Mouse (Mus musculus) cortical plate, adult 2 months (tissue): Measurements from ENCODE around the gene Bcl7b.

ENCODE experiments used
- CTCF ChIP-seq: fragments of 200-500 bp; IDR thresholded peaks from 2 replicates; pipeline ENCODE4 v1.5.1; 2011; ENCODE audit warnings: mild to moderate bottlenecking, control low read depth, low read length; ENCODE audit not compliant: insufficient read depth; ENCODE audit errors: extremely low read depth
- POLR2A ChIP-seq: fragments of 200-500 bp; IDR thresholded peaks from 2 replicates; pipeline ENCODE4 v1.6.1; 2011; ENCODE audit warnings: mild to moderate bottlenecking, low read length, control low read depth; ENCODE audit not compliant: insufficient read depth; ENCODE audit errors: extremely low read depth

GRCm38 (mm10) chr5:135181776-135182175, 13.7 kb downstream of the Bcl7b start:
- TF ChIP-seq CTCF (no peak), POLR2A (no peak)
